Mouse (Mus musculus) limb, embryonic 14.5 days (tissue): ENCODE results near the gene Vtn. TPM values are rescaled to one million over a fixed set of nuclear protein-coding genes. Genes with fewer than 3 reads are reported as not detected.

Source experiments
- ATAC-seq: fragments of 200-750 bp; cut with Nextera tagmentation; 2 replicates; pipeline ENCODE4 v1.8.0; 2017; ENCODE audit warnings: low read depth, moderate number of reproducible peaks, moderate TSS enrichment; ENCODE audit not compliant: low FRiP score
- DNase-seq: peaks from one replicate; pipeline ENCODE4 v3.0.0-alpha.2; 2015; ENCODE audit warnings: low spot score
- H3K27ac ChIP-seq: fragments of 300-500 bp; sonication (generic); replicated peaks from 2 replicates; pipeline ENCODE4 v1.5.1; 2014; ENCODE audit warnings: low read depth, mild to moderate bottlenecking, low read length, moderate library complexity, mixed read lengths
- H3K27me3 ChIP-seq: fragments of 300-500 bp; sonication (generic); 2 replicates; pipeline ENCODE4 v1.6.1; 2014; ENCODE audit warnings: low read length, mixed read lengths; ENCODE audit not compliant: control insufficient read depth, insufficient read depth
- H3K36me3 ChIP-seq: fragments of 300-500 bp; sonication (generic); 2 replicates; pipeline ENCODE4 v1.6.1; 2014; ENCODE audit warnings: mild to moderate bottlenecking, low read length, moderate library complexity, mixed read lengths; ENCODE audit not compliant: control insufficient read depth, insufficient read depth
- H3K4me1 ChIP-seq: fragments of 300-500 bp; sonication (generic); 2 replicates; pipeline ENCODE4 v1.6.1; 2014; ENCODE audit warnings: antibody characterized with exemption, low read length, mixed read lengths; ENCODE audit not compliant: control insufficient read depth, insufficient read depth
- H3K4me2 ChIP-seq: fragments of 300-500 bp; sonication (generic); replicated peaks from 2 replicates; pipeline ENCODE4 v1.6.1; 2014; ENCODE audit warnings: low read depth, mild to moderate bottlenecking, low read length, moderate library complexity; ENCODE audit not compliant: severe bottlenecking
- H3K4me3 ChIP-seq: fragments of 300-500 bp; sonication (generic); replicated peaks from 2 replicates; pipeline ENCODE4 v1.5.1; 2014; ENCODE audit warnings: low read length
- H3K9ac ChIP-seq: fragments of 300-500 bp; sonication (generic); 2 replicates; pipeline ENCODE4 v1.6.1; 2014; ENCODE audit warnings: mild to moderate bottlenecking, low read depth, low read length, moderate library complexity; ENCODE audit not compliant: severe bottlenecking
- H3K9me3 ChIP-seq: fragments of 300-500 bp; sonication (generic); 2 replicates; pipeline ENCODE4 v1.6.1; 2016; ENCODE audit warnings: low read length; ENCODE audit not compliant: control insufficient read depth
- POLR2A ChIP-seq: fragments of 200-500 bp; IDR thresholded peaks from 2 replicates; pipeline ENCODE4 v1.8.0; 2012; ENCODE audit warnings: inconsistent platforms, mild to moderate bottlenecking, moderate library complexity, borderline replicate concordance; ENCODE audit not compliant: insufficient read depth, insufficient read length; ENCODE audit errors: extremely low read depth
- WGBS: fragments of 180-500 bp; shearing (Covaris S2); extraction: QIAGEN DNeasy Blood & Tissue Kit; methylation state at CpG from one replicate; pipeline ENCODE4 v1.1.7; 2014; 5-methylcytosine and 5-hydroxymethylcytosine counted together
- polyA plus RNA-seq, 2 experiments: library from polyadenylated mRNA; depleted of rRNA in 1 of 2; stranded (reverse) in 1 of 2; unstranded in 1 of 2; fragments of >200 nt; fragmentation: Nextera tagmentation in 1 of 2; extraction: Ambion mirVana in 1 of 2; gene quantifications; 2 replicates each; pipeline versions ENCODE4 v1.2.1 to v1.2.3; 2012 to 2014

Gene Vtn
- polyA plus RNA-seq, 2 experiments: 0.41 to 1.3 TPM

DNA sequence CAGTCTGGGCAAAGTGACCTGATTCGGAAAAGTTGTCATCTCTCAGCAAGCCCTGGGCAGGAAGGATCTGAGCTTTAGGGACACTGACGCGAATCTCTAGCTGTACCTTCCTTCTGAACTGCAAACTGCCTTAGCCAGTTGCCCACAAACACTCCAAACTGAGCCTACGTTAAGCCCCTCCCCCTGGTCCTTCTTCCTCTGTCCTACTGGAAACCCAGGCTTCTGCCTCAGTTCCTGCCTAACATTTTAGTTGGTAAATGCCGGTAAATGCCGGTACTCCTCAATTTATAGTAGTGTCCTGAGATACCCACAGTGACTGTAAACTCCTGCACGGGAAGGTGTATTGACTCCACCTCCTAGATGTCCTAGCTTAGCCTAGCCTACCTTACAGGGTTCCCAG is 15.3 kb upstream of the Vtn start:
- ATAC-seq: no peak
- H3K4me1 ChIP-seq: no peaks in the 10 kb centered on the region
- 50% methylated on average over 7 of the region's 7 CpGs for WGBS

DNA sequence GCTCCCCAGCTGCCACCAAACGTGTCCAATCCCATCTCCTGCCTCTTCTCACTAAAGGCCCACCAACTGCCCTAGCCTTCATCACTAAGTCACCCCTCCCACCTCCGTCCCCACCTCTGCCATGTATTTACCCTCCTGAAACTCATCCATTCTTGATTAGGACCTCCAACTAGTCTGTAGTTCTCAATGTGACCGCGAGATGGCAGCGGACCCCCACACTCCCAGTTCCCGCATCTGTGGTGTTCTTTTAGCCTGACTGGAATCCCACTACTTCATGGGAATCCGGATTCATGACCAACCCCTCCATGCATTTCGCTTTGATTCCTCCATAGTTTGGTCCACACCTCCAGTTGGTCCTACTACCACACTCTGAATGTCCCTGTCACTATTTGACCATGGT is 10.7 kb upstream of the Vtn start:
- H3K4me3 ChIP-seq: no peak overlapping the region
- no peak for TF ChIP-seq POLR2A
- 6% methylated on average over 8 of the region's 8 CpGs for WGBS
- no peaks in the 10 kb centered on the region for H3K9me3 ChIP-seq
- no peaks in the 10 kb centered on the region for H3K36me3 ChIP-seq
- no peak overlapping the region for H3K27ac ChIP-seq
- peaks cover 52% of the 10 kb centered on the region for H3K27me3 ChIP-seq
- no peaks in the 10 kb centered on the region for H3K4me1 ChIP-seq
- H3K9ac ChIP-seq: no peak overlapping the region
- peak; percentile 70 for DNase-seq
- no peak overlapping the region for H3K4me2 ChIP-seq
- no peak for ATAC-seq

More for the DNA sequence above, 15.3 kb upstream of the Vtn start:
- DNase-seq: no peak
- Histone ChIP-seq H3K9ac (no peak overlapping the region), H3K27me3 (peaks cover 21% of the 10 kb centered on the region), H3K4me2 (no peak overlapping the region), H3K9me3 (no peaks in the 10 kb centered on the region), H3K36me3 (no peaks in the 10 kb centered on the region), H3K4me3 (no peak overlapping the region), H3K27ac (no peak overlapping the region)
- no peak for TF ChIP-seq POLR2A

DNA sequence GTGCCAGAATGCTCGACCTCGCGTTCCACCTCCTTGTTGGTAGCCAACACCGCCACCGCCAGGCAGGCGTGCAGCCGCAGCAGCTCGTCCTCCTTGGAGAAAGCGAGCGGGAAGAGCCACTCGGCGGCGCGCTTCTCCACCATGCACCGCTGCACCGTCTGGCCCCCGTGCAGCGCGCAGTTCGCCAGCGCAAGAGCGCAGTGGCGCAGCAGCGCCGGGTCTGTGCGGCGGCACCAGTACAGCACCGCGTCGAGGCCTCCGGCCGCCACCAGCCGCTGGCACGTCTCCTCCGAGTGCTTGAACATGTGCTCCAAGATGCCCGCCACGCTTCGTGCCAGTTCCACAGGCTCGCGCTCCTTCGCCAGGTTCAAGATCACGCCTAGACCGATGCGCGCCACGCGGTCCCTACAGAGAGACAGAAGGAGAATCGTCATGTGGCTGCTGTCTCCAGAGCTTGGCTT is 8.1 kb upstream of the Vtn start:
- Histone ChIP-seq H3K27ac (no peak overlapping the region), H3K9ac (no peak overlapping the region), H3K4me1 (no peaks in the 10 kb centered on the region), H3K36me3 (no peaks in the 10 kb centered on the region), H3K4me3 (peak overlapping the region; percentile 19), H3K4me2 (peak overlapping the region; percentile 28), H3K27me3 (peaks cover 55% of the 10 kb centered on the region), H3K9me3 (no peaks in the 10 kb centered on the region)
- no peak for TF ChIP-seq POLR2A
- whole genome bisulfite sequencing: 14% methylated on average over 34 of the region's 48 CpGs
- ATAC-seq: no peak
- no peak for DNase-seq

DNA sequence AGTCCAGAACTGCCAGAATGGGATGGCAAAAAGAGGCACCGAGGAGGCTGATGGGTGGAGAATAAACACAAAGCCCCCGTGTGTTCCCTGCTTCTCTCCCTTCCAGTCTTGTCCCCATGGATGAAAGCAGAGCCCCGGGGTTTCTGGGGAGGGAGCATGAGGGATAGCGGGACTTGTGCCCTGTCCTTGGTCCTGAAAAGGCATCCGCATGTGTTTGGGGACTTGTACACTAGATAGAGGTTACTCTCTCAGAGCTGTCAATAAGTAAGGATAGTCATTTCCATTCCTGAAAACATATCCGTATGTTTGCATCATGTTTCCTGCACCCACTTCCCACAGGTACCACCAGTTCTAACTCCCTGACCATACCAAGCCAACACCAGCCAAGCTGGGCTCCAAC is 3.0 kb upstream of the Vtn start:
- no peaks in the 10 kb centered on the region for H3K36me3 ChIP-seq
- no peak overlapping the region for H3K4me3 ChIP-seq
- H3K9me3 ChIP-seq: no peaks in the 10 kb centered on the region
- ATAC-seq (no peak), DNase-seq (peak; percentile 64)
- no peak overlapping the region for H3K4me2 ChIP-seq
- H3K27me3 ChIP-seq: peaks cover 19% of the 10 kb centered on the region
- peaks cover 12% of the 10 kb centered on the region; the same call in 1 of the 2 replicates for H3K4me1 ChIP-seq
- H3K27ac ChIP-seq: no peak overlapping the region
- H3K9ac ChIP-seq: no peak overlapping the region
- 2% methylated on average over 6 of the region's 6 CpGs for WGBS
- TF ChIP-seq POLR2A: no peak

DNA sequence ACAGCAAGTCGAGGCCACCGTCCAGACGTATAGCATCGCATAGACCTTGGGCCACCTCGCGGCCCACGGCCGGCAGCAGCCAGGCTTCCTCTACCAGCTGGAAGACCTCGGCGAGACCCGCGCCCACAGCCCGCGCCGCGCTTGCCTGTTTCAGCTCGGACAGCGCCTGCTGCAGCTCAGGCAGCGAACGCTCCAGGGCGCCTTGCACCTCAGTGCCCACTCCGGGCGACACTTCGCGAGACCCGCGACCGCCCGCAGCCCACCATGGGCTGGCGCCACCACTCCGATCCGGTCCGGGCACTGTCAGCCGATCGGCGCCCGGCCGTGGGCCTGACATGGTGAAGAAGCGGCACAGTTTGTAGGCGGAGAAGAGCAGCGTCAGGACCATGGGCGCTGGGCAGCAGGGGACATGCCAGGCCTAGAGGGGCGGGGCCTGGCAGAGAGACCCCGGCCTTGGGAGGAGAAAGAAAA is 1.8 kb upstream of the Vtn start:
- under 1% methylated on average over 34 of the region's 44 CpGs for WGBS
- Histone ChIP-seq H3K9ac (peak overlapping the region; percentile 45), H3K4me3 (peak overlapping the region; percentile 47), H3K36me3 (no peaks in the 10 kb centered on the region), H3K4me2 (peak overlapping the region; percentile 97), H3K4me1 (peaks cover 12% of the 10 kb centered on the region; the same call in 1 of the 2 replicates), H3K27me3 (peaks cover 10% of the 10 kb centered on the region), H3K27ac (no peak overlapping the region), H3K9me3 (no peaks in the 10 kb centered on the region)
- no peak for TF ChIP-seq POLR2A
- no peak for DNase-seq
- peak; percentile 41 for ATAC-seq
